Mouse (Mus musculus) embryo, embryonic 10.5 days (tissue): ENCODE data around the gene Xkr8.
"Not testable (repeated sequence)": the region's sequence is repeated elsewhere in the genome, so short reads cannot be mapped to it uniquely, and the experiment has no call there.

Experiments
- DNase-seq: peaks from one replicate; pipeline ENCODE4 v3.0.0-alpha.2; 2015; ENCODE audit warnings: low spot score

Xkr8 gene

GRCm38 (mm10) chr4:132732148-132732684, at the start of gene Xkr8:
Xkr8 (minus strand) TSS chr4:132732546.
- DNase-seq = peak; percentile 92

- no peak for DNase-seq
These were observed 47.9 kb upstream of the Xkr8 start for GRCm38 (mm10) chr4:132780288-132780687.

GRCm38 (mm10) chr4:132778562-132779201, 46.3 kb upstream of the Xkr8 start:
- DNase-seq = no peak

- peak; percentile 70 for DNase-seq
These were observed 44.4 kb upstream of the Xkr8 start for GRCm38 (mm10) chr4:132776764-132777163.

GRCm38 (mm10) chr4:132774905-132775304, 42.6 kb upstream of the Xkr8 start:
- DNase-seq = no peak

- DNase-seq = no peak
These were observed 39.4 kb upstream of the Xkr8 start for GRCm38 (mm10) chr4:132771776-132772175.

- peak; percentile 100 for DNase-seq
These were observed 35.8 kb upstream of the Xkr8 start, which contains the start of gene Rpa2 for GRCm38 (mm10) chr4:132767914-132768876. Rpa2 (plus strand) TSS chr4:132768332.

GRCm38 (mm10) chr4:132763125-132763524, 30.8 kb upstream of the Xkr8 start:
- DNase-seq = not testable (repeated sequence)

GRCm38 (mm10) chr4:132762602-132763001, 30.3 kb upstream of the Xkr8 start:
- no peak for DNase-seq

GRCm38 (mm10) chr4:132760296-132760695, 27.9 kb upstream of the Xkr8 start:
- no peak for DNase-seq

- no peak for DNase-seq
These were observed 25.4 kb upstream of the Xkr8 start for GRCm38 (mm10) chr4:132757633-132758351.

GRCm38 (mm10) chr4:132756974-132757373, 24.6 kb upstream of the Xkr8 start, which contains the start of gene Smpdl3b:
Smpdl3b (minus strand) TSS chr4:132757252.
- peak; percentile 89 for DNase-seq

GRCm38 (mm10) chr4:132752992-132753391, 20.6 kb upstream of the Xkr8 start:
- DNase-seq = no peak

- no peak for DNase-seq
These were observed 17.1 kb upstream of the Xkr8 start for GRCm38 (mm10) chr4:132749258-132749982.

- DNase-seq = no peak
These were observed 16.4 kb upstream of the Xkr8 start for GRCm38 (mm10) chr4:132748778-132749177.

- no peak for DNase-seq
These were observed 15.4 kb upstream of the Xkr8 start for GRCm38 (mm10) chr4:132747664-132748259.

- no peak for DNase-seq
These were observed 14.7 kb upstream of the Xkr8 start for GRCm38 (mm10) chr4:132746911-132747517.

- no peak for DNase-seq
These were observed 11.9 kb upstream of the Xkr8 start for GRCm38 (mm10) chr4:132743992-132744911.

- DNase-seq = no peak
These were observed 9.1 kb upstream of the Xkr8 start for GRCm38 (mm10) chr4:132741491-132741890.
